In the genomic region with DNA sequence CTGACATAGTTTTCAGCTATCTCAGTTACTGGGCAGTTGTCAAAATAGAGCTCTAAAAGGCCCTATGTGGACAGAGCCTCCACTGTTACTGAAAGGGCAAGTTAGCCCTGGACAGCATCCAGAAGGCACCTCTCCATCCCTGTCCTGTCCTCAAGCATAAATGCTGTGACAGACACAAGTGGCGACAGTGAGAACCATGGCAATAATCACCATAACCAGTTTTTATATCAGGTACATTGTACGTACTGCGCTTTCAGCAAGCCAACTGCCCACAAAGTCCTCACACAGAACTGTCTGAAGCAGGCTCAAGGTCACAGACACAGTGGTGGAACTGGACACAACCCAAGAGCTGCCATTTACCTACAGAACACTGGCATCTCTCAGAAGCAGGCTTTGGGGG, we compare ENCODE assay signal across 13 mouse cellular contexts.
A peak's percentile ranks its signal among the peaks of the same experiment; 100 is the strongest.
DNase-seq lines count a peak whose midpoint lies in the region; ATAC-seq lines count a peak whose summit lies in the region.
"Had no signal": no experiment of that assay in that cellular context is flagged by ENCODE, and none has a peak within 500 bp of the region (broad histone marks: within the 10 kb centered on the region; RNA-seq: fewer than 3 reads in every experiment).

No protein-coding gene starts in this region.

- peak; percentile 41 for ATAC-seq in midbrain, embryonic 16.5 days
- no peak; the same call in 1 of the 2 replicates for ATAC-seq in midbrain, embryonic 15.5 days (replicated peaks)
- ATAC-seq in stomach, embryonic 15.5 days (ENCODE audit: insufficient read depth, low FRiP score, low read depth) = peak; percentile 17; the same call in 1 of the 2 replicates
- ATAC-seq: Patski had no signal

- no peak overlapping the region for H3K4me3 ChIP-seq in midbrain, embryonic 16.5 days (ENCODE audit: low read depth, low read length)
- H3K4me3 ChIP-seq in midbrain, embryonic 15.5 days = no peak overlapping the region
- H3K4me3 ChIP-seq in stomach, embryonic 15.5 days (replicated peaks) = no peak overlapping the region
- H3K4me3 ChIP-seq: embryonic facial prominence, embryonic 13.5 days; kidney, embryonic 15.5 days had no signal

- no peaks in the 10 kb centered on the region for H3K27me3 ChIP-seq in midbrain, embryonic 16.5 days (ENCODE audit: control insufficient read depth, insufficient read depth, low read depth, low read length)
- no peaks in the 10 kb centered on the region for H3K27me3 ChIP-seq in midbrain, embryonic 15.5 days (replicated peaks)
- H3K27me3 ChIP-seq in stomach, embryonic 15.5 days (replicated peaks) = no peaks in the 10 kb centered on the region
- H3K27me3 ChIP-seq: CH12.LX; embryonic facial prominence, embryonic 13.5 days; kidney, embryonic 15.5 days; Patski had no signal

- WGBS in midbrain, embryonic 16.5 days = 89% methylated on average over 3 of the region's 3 CpGs
- WGBS in midbrain, embryonic 15.5 days = 82% methylated on average over 3 of the region's 3 CpGs
- 83% methylated on average over 3 of the region's 3 CpGs for WGBS in stomach, embryonic 15.5 days

- peak; percentile 58 to 64 for DNase-seq in cerebellum, postnatal 14 days
- peak; percentile 75 to 83 for DNase-seq in heart, postnatal 10 days
- DNase-seq in urinary bladder, postnatal 36 days (ENCODE audit: low spot score in 2 of 2) = no peak
- DNase-seq in ovary, postnatal 36 days (ENCODE audit: low spot score) = no peak
- DNase-seq: liver; thymus, postnatal 4 days had no signal

- H3K36me3 ChIP-seq in midbrain, embryonic 16.5 days (ENCODE audit: control insufficient read depth, insufficient read depth, low read length) = no peaks in the 10 kb centered on the region
- no peaks in the 10 kb centered on the region for H3K36me3 ChIP-seq in midbrain, embryonic 15.5 days (replicated peaks)
- no peaks in the 10 kb centered on the region for H3K36me3 ChIP-seq in stomach, embryonic 15.5 days
- H3K36me3 ChIP-seq: embryonic facial prominence, embryonic 13.5 days; kidney, embryonic 15.5 days had no signal

- H3K27ac ChIP-seq in midbrain, embryonic 16.5 days (ENCODE audit: low read length) = no peak overlapping the region
- no peak overlapping the region for H3K27ac ChIP-seq in midbrain, embryonic 15.5 days
- no peak overlapping the region for H3K27ac ChIP-seq in stomach, embryonic 15.5 days
- H3K27ac ChIP-seq: embryonic facial prominence, embryonic 13.5 days; kidney, embryonic 15.5 days had no signal

- H3K4me1 ChIP-seq in midbrain, embryonic 16.5 days (ENCODE audit: control insufficient read depth, insufficient read depth, low read length) = 0 out of 2 replicates have a peak, but pooled peaks cover 2% of the 10 kb centered on the region
- H3K4me1 ChIP-seq in midbrain, embryonic 15.5 days = peaks cover 4% of the 10 kb centered on the region; the same call in 1 of the 2 replicates
- no peaks in the 10 kb centered on the region for H3K4me1 ChIP-seq in stomach, embryonic 15.5 days

- H3K9ac ChIP-seq in midbrain, embryonic 16.5 days (ENCODE audit: low read depth, low read length) = no peak overlapping the region
- H3K9ac ChIP-seq in midbrain, embryonic 15.5 days = no peak overlapping the region
- no peak overlapping the region for H3K9ac ChIP-seq in stomach, embryonic 15.5 days
- H3K9ac ChIP-seq: embryonic facial prominence, embryonic 13.5 days; kidney, embryonic 15.5 days had no signal

- H3K4me2 ChIP-seq in midbrain, embryonic 16.5 days (ENCODE audit: low read length) = no peak overlapping the region
- H3K4me2 ChIP-seq in midbrain, embryonic 15.5 days = no peak overlapping the region
- H3K4me2 ChIP-seq in stomach, embryonic 15.5 days = no peak overlapping the region
- H3K4me2 ChIP-seq: embryonic facial prominence, embryonic 13.5 days; kidney, embryonic 15.5 days had no signal

- H3K9me3 ChIP-seq in midbrain, embryonic 16.5 days (replicated peaks; ENCODE audit: control insufficient read depth, low read length, poor library complexity, severe bottlenecking) = no peaks in the 10 kb centered on the region
- no peaks in the 10 kb centered on the region for H3K9me3 ChIP-seq in midbrain, embryonic 15.5 days
- no peaks in the 10 kb centered on the region for H3K9me3 ChIP-seq in stomach, embryonic 15.5 days
- H3K9me3 ChIP-seq: embryonic facial prominence, embryonic 13.5 days; kidney, embryonic 15.5 days had no signal

- intact Hi-C loops in heart, postnatal 10 days (cut with DNase I) = no loop called here

Comparison
In these comparisons a context has a peak if more than half of its experiments do, and no peak if none do; other contexts are left out.
1. DNase-seq: peak in cerebellum, postnatal 14 days (2 of 2) and heart, postnatal 10 days (2 of 2); none in urinary bladder, postnatal 36 days (0 of 2) and ovary, postnatal 36 days (single experiment).